ENCODE assay signal across 7 mouse cellular contexts in the genomic region with DNA sequence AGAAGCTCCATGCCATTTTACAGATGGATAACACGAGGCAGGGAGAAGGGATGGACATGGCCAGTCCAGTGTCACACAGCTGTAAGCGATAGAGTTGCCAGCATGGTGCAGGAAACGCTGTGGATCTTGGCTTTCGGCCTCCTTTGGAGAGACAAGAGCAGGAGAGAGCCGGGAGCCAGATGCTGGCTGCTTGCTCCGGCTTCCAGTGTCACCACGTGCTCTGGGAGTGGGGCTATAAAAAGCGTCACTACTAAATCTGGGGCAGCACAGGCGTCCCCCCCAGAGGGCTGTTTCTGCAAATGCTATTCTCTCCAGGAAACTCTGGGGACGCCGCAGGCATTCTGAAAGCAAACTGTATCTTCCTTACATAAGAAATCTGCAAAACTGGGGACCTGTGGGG.
DNase-seq lines count a peak whose midpoint lies in the region.

No protein-coding gene starts in this region.

- peak; percentile 30 for DNase-seq in MN1 (ENCODE audit: low spot score)
- DNase-seq in frontal cortex, adult 2 months (ENCODE audit: extremely low spot score in 1 of 2, low spot score in 1 of 2), result peak; percentile 87 to 91
- peak; percentile 77 to 85 for DNase-seq in heart, postnatal 14 days
- peak; percentile 85 to 88 for DNase-seq in left cerebral cortex, postnatal 36 days (ENCODE audit: low spot score in 2 of 2)
- DNase-seq in natural killer cell, adult 2 months (ENCODE audit: low spot score in 2 of 2), result no peak
- DNase-seq in B cell, adult 2 months, result no peak
- DNase-seq in cerebellum, postnatal 36 days, result no peak

- intact Hi-C loops in heart, postnatal 14 days (cut with DNase I), result no loop called here
- intact Hi-C loops in left cerebral cortex, postnatal 36 days (cut with DNase I), result no loop called here

Comparison
In these comparisons a context has a peak if more than half of its experiments do, and no peak if none do; other contexts are left out.
1. DNase-seq: peak in MN1 (single experiment), frontal cortex, adult 2 months (2 of 2), heart, postnatal 14 days (2 of 2) and left cerebral cortex, postnatal 36 days (2 of 2); none in natural killer cell, adult 2 months (0 of 2), B cell, adult 2 months (0 of 2) and cerebellum, postnatal 36 days (0 of 2).